Mouse (Mus musculus) G1E-ER4 (cell line): ENCODE results near the gene Calcb. TPM values are rescaled to one million over a fixed set of nuclear protein-coding genes. Genes with fewer than 3 reads are reported as not detected.

Source experiments
- GATA1 ChIP-seq: IDR thresholded peaks from one replicate; pipeline ENCODE4 v1.8.0; 2012; ENCODE audit warnings: low read length, inconsistent platforms
- polyA plus RNA-seq: library from polyadenylated mRNA; stranded (reverse); fragments of >175 nt; gene quantifications from 2 replicates; pipeline ENCODE4 v1.2.3, GENCODE M21; 2012

The Calcb gene
- polyA plus RNA-seq, 1 experiment: not detected

DNA sequence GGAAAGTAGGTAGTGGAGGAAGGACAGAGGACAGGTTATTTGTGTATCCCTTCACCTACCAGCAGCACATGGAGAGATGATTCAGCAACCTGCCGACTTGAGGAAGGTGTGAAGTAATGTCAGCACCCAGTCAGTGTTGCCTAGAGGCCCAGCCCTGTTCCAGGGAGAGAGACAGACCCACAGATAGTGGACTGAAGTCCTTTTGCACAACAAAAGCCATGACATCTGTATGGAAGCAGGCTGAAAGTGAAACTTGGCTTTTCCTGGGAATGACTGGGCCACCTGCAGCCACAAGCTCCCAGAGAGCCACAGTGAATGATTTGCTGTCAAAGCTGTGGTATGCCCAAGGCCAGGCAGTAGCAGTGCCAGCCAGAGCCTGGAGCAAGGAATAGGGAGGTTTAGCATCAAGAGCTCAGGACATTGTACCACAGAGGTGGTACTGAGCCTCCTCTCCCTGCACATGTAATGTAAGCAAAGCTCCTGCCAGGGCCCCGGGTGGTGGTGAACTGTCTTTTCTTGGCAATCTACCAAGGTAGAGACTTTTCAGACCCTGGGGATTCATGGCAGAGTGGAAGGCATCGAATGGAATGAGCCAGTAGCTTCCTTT is 26.3 kb downstream of the Calcb start:
- no peak for TF ChIP-seq GATA1

DNA sequence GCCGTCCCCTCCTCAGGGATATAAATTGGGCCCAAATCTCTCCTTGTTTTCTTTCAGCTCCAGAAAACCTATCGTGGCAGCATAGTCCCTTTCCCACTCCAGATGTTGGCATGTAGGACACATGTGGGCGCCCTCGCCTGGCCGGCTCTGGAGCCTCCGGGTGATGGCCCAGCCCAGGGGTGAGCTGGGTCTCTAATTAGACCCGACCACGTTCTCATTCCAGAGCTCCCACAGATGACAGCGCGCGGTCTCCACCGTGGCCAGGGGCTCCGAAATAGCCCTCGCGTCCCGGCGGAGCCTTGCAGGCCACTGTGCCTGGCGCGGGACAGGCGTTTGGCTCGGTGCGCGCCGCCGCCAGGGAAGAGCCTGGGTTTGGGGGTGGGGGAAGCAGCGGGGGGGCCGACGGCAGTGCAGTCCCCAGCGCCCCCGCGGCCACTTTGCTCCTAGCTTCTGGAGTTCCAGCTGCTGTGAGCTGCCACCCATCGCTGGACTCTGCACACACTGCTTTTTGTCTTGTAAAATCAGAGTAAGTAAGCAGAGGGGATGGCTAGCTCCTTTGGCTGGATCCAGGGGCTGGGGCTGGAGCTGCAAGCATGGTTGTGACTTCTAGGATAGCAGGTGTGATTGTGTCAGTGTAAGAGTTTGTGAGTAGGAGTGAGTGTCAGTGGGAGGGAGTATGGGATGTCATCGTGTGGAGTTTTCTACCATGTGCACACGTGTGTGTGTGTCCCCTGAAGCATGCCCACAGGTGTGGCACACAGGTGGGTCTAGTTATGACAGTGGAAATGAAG is 27.2 kb downstream of the Calcb start:
- no peak for TF ChIP-seq GATA1

DNA sequence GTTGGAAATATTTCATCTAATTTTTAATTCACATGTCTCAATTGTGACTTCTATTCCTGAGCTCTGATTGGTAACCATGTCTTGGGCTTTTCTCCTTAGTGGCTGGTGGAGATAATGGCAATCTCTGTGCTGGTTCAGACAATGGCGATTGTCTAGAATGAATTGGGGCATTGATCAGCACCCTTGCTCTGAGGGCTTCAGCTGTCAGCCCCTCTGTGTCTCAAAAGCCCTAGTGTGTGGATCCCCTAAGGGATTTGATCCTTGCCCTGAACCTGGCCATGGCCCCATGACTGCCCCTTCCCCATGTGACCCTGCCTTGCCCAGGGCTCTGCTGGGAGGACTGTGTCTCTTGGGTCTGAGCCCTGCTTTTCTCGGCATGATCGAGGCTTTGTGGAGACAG is 29.2 kb downstream of the Calcb start:
- no peak for TF ChIP-seq GATA1

DNA sequence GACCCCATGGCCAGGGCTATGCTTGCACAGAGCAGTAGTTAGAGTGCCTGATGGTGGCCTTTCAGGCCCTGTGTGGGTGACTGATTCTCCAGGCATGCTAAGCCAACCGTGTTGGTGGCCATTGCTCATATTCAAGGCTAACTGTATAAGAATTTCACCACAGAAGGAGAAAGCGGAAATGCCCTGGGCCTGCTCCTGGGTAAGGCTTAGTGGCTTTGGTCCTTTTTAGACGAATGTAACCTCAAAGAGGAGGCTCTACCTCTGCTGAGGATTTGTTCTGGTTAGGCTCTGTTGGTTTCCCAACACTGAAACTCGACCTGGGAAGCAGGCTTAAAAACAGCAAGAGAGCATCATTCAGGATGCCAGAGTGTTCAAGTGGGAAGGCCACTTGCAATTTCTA is 29.8 kb downstream of the Calcb start:
- TF ChIP-seq GATA1: no peak

DNA sequence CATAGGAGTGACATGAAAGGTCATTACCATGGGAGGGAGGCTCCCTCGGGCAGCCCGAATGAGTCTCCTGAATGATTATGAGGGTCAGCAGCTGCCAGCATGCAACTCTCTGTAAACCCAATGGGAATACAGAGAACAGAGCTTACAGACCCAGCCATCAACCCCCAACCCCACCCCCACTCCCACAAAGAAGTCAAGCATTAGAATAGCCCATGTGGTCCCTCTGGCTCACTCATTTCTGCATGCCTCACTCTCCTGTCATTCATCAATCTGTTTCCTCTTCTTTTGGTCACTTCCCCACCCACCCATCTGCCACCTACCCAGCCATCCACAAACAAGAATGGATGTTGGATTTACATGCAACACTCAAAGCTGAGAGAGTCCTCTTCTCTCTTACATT is 35.0 kb downstream of the Calcb start:
- no peak for TF ChIP-seq GATA1

DNA sequence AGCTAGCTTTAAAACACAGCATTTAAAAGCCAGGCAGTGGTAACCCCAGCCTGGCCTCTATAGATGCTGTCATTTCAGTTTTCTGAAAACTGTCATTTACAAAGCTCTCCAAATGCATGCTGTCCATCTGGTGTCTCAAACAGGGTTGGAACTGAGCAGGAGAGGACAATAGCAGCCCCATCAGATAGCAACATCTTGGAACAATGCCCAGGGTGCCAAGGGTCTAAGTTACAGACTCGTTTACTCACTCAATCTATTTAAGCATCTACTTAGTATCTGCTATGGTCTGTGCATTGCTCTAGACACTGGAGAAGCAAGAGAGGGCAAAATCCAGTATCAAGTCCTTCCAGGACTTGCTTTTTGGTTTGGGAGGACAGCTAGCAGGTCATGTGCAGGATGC is 35.8 kb downstream of the Calcb start:
- TF ChIP-seq GATA1: no peak

DNA sequence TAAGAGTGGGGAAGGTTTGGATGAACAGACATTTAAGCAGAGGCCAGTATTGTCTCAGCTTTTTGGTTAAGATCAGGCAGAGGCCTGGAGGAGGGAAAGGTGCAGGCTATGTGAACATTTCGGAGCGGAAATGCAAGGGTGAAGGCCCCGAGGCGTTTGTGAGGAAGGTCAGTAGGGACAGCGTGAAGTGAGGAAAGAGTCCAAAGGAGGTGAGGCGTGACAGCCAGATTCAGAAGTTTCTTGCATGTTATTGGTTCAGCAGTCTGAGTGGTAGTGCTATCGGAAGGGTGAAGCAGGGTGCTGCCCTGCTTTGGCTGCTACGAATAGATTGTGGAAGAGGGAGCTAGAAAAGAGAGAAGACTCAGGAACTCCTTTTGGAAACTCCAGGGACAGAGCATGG is 36.2 kb downstream of the Calcb start:
- no peak for TF ChIP-seq GATA1

DNA sequence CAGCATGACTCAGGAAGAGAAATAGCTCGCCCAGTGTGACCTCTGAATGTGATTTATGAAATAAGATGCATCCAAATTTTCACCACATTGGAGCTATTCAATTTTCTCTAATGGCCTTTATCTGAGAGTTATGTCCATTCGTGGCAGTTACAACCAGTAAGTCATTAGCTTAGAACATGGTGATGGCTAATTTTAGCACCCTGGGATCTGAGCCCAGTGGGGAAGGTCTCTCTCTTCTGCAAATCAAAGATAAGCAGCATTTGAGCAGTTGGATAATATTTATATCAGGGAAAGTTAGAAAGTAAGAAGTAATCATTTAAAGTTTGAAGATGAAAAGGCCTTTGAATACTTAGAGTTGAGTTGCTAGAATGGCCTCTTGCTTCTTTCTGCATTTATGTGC is 44.2 kb downstream of the Calcb start:
- TF ChIP-seq GATA1: no peak

DNA sequence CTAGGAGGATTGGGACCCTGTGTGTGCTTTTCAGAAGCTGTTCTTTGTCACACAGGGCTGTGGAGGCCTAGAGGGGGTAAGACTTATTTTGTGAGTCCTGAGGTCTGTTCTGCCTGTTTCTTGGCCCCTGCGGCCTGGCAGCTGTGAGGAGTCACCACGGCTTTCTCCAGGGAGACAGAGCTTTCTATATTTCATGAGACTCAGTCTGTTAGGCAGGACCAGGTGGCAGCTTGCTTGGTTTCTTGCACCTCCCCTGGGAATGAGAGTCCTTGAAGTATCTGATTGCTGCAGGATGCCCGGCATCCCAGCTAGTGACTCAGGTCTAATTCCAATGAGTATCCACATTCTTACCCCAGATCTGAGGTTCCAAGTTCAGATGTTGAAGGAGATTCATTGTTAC is 46.8 kb downstream of the Calcb start:
- TF ChIP-seq GATA1: no peak

DNA sequence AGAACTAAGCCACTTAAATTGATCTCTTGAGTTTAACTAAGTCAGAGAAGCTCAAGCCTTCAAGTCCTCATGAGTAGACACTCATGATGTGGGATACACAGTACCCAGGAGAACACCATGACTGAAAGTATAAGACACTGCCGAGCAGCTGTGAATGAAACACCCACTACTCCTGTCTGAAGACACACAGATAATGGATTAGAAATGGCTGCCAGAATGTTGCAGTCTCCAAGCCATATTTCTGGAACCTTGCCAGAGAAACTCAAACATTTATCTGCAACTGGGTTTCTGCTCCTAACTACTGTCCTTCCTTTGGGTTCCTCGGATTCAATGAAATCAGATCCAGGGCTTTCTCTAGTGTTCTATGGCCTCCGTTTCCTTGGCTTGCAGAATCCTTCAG is 48.1 kb downstream of the Calcb start:
- no peak for TF ChIP-seq GATA1

DNA sequence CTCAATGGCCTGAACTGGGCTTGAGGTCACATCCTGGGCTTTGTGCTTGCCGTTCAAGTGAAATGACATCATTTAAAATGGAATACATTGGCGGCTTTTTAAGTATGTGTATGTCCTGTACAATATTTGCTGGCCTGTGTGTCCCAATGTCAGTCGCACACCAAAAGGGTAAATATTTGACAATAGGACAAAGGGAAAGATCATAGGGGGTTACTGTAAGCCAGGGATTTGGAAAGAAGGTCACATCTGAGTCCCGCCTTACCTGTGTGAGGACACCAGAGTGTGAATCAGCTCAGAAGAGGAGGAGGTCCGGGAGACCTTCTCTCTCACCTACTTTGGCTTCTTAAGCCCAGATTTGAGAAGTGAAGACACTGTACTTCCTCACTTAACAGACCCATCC is 50.1 kb downstream of the Calcb start:
- no peak for TF ChIP-seq GATA1

DNA sequence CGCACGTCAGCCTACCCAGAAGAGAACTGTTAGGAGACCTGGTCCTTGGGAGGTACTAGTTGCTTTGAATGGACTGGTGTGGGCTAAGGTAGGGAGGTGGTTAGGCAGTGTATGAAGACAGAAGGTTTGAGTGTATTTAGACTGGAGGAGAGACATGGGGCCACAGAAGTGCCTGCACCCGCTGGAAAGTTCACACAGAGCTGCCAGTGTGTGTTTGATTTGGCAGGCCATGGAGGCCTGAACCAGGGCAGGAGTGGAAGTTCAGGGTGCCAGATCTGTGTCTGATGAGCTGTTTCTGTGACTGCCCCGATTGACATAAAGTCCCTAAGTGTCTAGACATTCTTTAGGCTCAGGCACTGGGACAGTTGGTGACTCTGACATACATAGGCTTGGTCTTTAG is 50.6 kb downstream of the Calcb start:
- no peak for TF ChIP-seq GATA1

DNA sequence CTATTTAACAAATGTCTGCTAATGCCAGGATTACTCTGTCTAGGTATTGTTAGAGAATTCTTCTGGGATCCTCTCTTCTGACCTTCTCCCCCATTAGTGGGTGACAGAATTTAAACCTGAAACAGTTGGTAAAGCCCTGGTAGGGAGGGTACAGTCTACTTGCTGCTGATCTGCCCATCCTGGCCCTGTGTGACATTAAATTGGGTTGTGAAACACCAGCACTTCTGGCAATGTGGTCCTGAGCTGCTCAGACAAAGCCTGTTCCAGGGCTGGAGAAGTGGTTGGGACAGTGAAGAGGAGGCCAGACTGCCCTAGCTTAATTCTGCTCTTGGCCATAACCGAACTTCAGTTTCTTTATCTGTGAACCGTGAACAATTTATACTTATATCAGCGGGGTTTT is 52.1 kb downstream of the Calcb start:
- no peak for TF ChIP-seq GATA1

DNA sequence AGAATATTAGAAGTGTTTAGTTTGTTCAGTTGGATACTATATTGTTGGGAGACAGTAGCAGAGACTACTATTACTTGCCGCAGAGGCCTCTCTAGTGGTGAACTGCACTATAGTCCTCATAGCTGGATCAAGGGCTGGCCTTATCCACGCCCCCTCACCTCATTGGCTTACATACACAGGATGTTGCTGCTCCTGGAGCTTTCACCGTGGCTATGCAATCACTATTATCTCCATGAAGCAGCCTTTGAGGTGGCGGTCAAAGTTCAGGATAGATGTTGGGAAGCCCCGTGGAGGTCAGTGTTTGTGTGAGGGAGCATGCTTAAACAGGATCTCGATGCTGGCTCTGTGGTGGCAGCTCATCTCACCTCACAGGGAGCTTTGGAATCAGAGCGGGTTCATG is 53.4 kb downstream of the Calcb start:
- TF ChIP-seq GATA1: no peak

Other genes with a start within 250 kb of the Calcb start
- not detected in 2 replicates for gene Cyp2r1, start 155.7 kb upstream of the Calcb start, polyA plus RNA-seq
- gene Calca, start 82.3 kb upstream of the Calcb start, polyA plus RNA-seq: 0.14 TPM in 1 of 2 replicates, not detected in the other
- not detected in 2 replicates for gene Insc, start 25.1 kb downstream of the Calcb start, polyA plus RNA-seq